Mouse (Mus musculus): ENCODE results near the gene Hdhd5. TPM values are rescaled to one million over a fixed set of nuclear protein-coding genes. Genes with fewer than 3 reads are reported as not detected.
A peak's percentile ranks its signal among the peaks of the same experiment; 100 is the strongest.

The Hdhd5 gene
- total RNA-seq, 2 experiments from 2014 or later: 34.4 to 34.9 TPM

DNA sequence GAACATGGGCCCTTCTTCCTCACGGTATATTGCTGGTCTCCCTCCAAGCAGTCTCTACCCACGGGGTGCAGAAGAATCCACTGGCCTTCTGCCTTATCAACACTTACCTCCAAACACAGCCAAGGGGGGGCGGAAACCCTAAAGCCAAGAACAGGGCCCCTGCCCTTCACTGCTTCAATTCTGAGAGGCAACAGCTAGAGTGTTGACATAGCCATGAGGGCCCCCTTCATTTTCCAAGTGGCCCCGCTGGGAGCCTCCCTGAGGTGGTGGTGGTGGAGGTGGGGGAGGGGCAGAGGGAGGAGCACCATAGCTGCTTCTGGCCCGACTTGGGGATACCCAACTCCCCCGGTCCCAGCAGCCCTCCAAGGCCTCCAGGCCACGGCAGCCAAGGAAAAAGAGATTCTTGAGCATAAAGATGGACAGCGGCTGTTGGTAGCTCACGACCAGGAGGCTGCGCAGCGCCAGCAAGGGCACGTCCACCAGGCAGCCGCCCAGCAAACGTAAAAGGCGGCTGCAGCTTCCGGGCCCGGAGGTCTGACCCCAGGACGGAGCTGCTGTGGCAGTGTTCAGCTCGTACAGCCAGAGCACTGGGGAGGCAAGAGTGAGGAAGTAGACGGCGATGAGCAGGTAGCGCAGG, 39.1 kb downstream of the Hdhd5 start:
- intact Hi-C loops (cut with DNase I): no loop called here
- DNase-seq (ENCODE audit: low spot score in 2 of 2): no peak

DNA sequence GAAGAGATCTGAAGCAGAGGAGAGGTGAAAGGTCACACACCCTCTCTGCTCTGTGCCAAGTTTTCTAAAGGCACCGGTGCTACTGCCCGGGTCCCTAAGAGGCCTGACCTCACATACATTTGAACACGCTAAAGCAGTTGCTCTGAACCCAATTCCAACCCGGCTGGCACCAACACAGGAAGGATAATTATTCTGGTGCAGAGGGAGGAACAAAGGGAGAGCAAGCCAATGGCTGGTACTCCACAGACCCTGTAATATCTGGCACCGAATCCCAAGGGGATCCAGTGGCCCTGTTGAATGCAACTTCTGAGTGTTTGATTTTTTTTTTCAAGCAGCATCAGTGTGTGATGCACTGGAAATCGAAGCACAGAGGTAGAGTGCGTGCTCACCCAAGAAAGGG, 40.1 kb downstream of the Hdhd5 start:
- DNase-seq (ENCODE audit: low spot score in 2 of 2): no peak
- intact Hi-C loops (cut with DNase I): no loop called here

GRCm38 (mm10) chr6:120489461-120489860, 41.7 kb downstream of the Hdhd5 start:
- intact Hi-C loops (cut with DNase I): no loop called here
- no peak for DNase-seq (ENCODE audit: low spot score in 2 of 2)

GRCm38 (mm10) chr6:120488647-120489046, 42.5 kb downstream of the Hdhd5 start:
- intact Hi-C loops (cut with DNase I): no loop called here
- no peak for DNase-seq (ENCODE audit: low spot score in 2 of 2)

- intact Hi-C loops (cut with DNase I): no loop called here
- DNase-seq (ENCODE audit: low spot score in 2 of 2): no peak
Measured at GRCm38 (mm10) chr6:120486051-120486510, 45.0 kb downstream of the Hdhd5 start.

DNA sequence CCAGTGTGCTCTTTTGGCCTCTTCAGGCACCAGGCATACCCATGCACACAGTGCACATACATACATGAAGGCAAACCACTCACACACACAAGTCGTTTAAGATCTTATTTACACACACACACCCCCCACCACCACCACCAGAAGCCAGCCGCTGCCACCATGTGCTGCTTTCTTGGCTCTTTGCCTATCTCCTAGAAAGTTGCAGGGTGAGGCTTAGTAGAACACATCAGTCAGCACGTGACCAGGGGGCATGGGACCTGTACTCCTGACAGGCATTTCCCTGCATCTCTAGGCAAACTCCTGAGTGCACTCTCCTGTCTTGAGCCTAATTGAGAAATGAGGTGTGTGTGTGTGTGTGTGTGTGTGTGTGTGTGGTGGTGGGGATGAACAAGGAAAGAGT, 46.1 kb downstream of the Hdhd5 start:
- intact Hi-C loops (cut with DNase I): no loop called here
- DNase-seq (ENCODE audit: low spot score in 2 of 2): no peak

DNA sequence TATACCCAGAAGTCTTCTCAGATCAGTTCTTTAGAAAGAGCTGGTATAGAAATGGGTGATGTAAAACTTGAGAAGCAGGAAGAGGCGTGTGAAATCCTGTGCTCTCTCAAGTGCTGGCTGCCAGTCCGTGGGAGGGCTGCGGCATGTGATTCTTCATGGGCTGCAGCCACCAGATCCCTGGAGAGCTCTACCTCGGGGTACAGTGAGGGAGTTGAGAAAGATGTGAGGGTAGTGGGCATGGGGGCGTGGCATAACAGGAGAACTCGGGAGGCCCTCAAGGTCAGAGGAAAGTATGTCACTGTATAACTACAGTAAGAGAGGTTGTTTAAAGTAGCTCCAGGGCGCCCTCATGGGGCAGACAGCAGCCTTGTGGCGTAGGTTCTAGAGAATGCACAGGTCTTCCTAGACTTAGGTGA, 47.9 kb downstream of the Hdhd5 start:
- intact Hi-C loops (cut with DNase I): no loop called here

DNA sequence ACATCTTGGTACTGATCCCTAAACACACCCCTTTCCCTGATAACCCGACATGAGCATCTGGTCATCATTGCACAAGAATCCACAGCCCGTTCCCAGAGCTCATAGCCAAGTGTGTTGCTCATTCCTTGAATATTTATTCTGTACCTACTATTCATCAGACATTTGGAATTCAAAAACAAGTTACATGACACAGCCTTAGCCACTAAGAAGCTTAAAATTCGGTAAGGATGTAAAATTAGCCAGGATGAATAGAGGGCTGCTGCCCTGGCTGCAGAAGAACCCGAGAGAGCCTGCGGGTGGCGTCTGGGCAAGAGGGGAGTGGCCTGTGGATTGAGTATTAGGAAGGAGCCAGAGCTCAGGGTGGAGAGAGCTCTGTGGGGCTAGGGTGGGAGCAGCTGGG, 48.4 kb downstream of the Hdhd5 start:
- no peak for DNase-seq (ENCODE audit: low spot score in 2 of 2)
- intact Hi-C loops (cut with DNase I): no loop called here

More for the DNA sequence above, 47.9 kb downstream of the Hdhd5 start:
- DNase-seq (ENCODE audit: low spot score in 2 of 2): peak; percentile 74 to 87

- intact Hi-C loops (cut with DNase I): no loop called here
- DNase-seq (ENCODE audit: low spot score in 2 of 2): no peak
Measured at GRCm38 (mm10) chr6:120482021-120482420, 49.1 kb downstream of the Hdhd5 start.

GRCm38 (mm10) chr6:120481538-120481937, 49.6 kb downstream of the Hdhd5 start:
- intact Hi-C loops (cut with DNase I): no loop called here
- no peak for DNase-seq (ENCODE audit: low spot score in 2 of 2)

GRCm38 (mm10) chr6:120480361-120480760, 50.8 kb downstream of the Hdhd5 start:
- intact Hi-C loops (cut with DNase I): no loop called here
- DNase-seq (ENCODE audit: low spot score in 2 of 2): peak in 1 of 2 experiments; percentile 66

GRCm38 (mm10) chr6:120479302-120479701, 51.8 kb downstream of the Hdhd5 start:
- DNase-seq (ENCODE audit: low spot score in 2 of 2): no peak
- intact Hi-C loops (cut with DNase I): no loop called here

- intact Hi-C loops (cut with DNase I): no loop called here
- no peak for DNase-seq (ENCODE audit: low spot score in 2 of 2)
Measured at GRCm38 (mm10) chr6:120475288-120475687, 55.8 kb downstream of the Hdhd5 start.

DNA sequence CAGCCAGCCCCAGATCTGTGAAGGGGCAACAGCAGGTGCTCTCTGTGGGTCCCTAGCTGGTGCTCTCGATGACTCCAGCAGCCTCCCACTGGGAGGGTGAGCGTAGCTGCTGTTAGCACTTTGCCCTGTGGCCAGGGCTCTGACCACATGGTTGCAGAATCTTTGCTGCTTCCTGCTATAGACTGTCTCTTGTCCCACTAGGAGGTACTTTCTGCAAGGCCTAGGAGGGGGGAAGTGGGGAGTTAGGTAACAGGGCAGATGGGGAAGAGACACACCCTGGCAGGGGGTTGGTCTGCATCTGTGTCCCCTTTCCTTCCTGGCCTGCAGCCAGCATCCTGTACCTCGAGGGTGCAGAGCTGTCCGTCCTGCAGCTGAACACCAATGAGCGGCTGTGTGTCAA, 57.7 kb downstream of the Hdhd5 start:
- intact Hi-C loops (cut with DNase I): no loop called here
- no peak for DNase-seq (ENCODE audit: low spot score in 2 of 2)

DNA sequence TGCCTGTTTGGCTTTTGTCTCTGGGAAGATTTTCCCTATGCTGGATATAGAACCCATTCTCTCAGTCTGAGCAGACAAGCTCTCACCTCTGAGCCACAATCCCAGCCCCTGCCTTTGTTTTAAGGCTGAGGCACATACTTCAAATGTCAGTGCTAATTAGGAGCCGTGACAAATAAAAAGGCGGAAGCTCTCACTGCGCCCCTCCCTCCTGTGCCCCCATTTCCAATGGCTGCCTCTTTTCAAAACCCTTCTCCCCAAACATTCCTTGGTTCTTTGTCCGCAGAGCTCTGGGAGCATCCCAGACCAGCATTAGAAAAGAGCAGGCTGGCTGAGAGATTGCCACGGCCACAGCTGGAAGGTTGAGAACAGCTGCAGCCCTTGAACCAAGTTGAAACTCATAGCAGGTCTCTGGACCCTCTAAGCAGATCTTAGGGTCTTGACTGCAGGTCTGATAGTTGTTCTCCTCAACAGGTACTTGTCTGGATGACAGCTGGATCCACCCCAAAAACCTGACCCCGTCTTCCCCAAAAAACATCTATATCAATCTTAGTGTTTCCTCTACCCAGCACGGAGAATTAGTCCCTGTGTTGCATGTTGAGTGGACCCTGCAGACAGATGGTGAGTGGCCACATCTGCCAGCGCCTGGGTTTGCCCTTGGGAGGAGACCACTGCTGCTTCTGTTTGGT, 58.5 kb downstream of the Hdhd5 start:
- intact Hi-C loops (cut with DNase I): no loop called here
- DNase-seq (ENCODE audit: low spot score in 2 of 2): no peak

DNA sequence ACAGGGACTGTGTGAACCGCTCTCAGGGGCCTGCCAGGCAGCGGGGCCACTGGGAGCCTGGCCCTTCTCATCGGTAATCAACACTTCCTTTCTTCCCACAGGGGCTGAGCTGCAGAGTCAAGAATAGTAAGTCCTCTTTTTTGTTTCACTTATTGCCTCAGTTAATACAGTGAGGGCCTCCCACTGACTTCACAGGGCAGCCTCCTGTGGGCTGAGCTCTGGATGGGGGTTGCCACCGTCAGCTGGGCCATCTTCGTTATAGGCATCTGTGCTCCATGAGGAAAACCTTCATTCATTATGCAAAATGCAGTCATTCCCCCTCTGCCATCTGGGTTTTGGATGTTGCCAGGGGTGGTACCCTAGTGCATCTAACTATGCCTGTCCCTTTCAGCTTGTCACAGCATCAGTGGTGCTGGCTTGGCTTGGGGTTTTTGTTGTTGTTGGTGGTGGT, 59.1 kb downstream of the Hdhd5 start:
- DNase-seq (ENCODE audit: low spot score in 2 of 2): no peak
- intact Hi-C loops (cut with DNase I): no loop called here

GRCm38 (mm10) chr6:120470666-120471065, 60.5 kb downstream of the Hdhd5 start:
- intact Hi-C loops (cut with DNase I): no loop called here

DNA sequence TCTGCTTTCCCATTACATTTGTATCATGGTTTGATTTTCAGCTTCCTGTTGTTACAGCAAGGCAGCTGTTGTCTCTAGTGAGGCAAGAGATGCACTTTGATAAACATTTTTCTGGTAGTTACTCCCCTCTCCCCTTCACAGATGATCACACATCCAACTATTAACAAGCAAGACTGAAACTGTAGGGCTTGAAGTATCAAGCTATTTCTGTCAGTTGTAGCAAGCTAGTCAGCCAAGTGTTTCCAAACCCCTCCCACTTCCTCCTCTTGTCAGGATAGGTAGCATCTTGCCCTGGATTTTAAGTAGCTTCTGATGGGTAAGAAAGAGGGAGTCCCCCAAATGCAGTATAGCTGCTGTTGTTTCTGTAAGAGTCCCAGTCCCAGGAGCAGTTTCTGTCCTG, 61.3 kb downstream of the Hdhd5 start:
- intact Hi-C loops (cut with DNase I): no loop called here
- DNase-seq (ENCODE audit: low spot score in 2 of 2): no peak

More at GRCm38 (mm10) chr6:120470666-120471065, 60.5 kb downstream of the Hdhd5 start:
- DNase-seq (ENCODE audit: low spot score in 2 of 2): no peak

GRCm38 (mm10) chr6:120469268-120469667, 61.9 kb downstream of the Hdhd5 start:
- intact Hi-C loops (cut with DNase I): no loop called here
- no peak for DNase-seq (ENCODE audit: low spot score in 2 of 2)

DNA sequence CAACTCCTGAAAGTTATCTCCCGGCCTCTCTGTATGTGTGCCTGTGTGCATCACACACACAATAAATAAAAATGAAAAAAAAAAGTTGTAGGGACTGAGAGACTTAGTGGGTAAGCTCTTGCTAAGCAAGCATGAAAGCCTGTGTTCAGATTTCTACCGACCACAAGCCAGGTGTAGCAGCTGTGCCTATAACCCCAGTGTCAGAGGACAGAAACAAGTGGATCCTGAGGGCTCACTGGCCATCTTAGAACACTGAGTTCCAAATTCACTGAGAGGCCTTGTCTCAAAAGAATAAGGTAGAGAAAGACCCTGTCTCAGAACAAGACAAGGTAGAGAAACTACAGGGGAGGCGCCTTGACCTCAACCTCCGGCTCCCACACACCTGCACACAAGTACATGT, 62.9 kb downstream of the Hdhd5 start:
- intact Hi-C loops (cut with DNase I): no loop called here
- no peak for DNase-seq (ENCODE audit: low spot score in 2 of 2)

Measured in left cerebral cortex, postnatal 14 days (tissue).